Mouse (Mus musculus): Measurements from ENCODE around the gene Fbxo27. TPM values are rescaled to one million over a fixed set of nuclear protein-coding genes. Genes with fewer than 3 reads are reported as not detected.

Gene Fbxo27
- polyA plus RNA-seq, 1 experiment from 2014 or later = 1.7 TPM

- ATAC-seq (ENCODE audit: low FRiP score, low TSS enrichment) (peak; percentile 97), DNase-seq (ENCODE audit: low spot score) (peak; percentile 95)
- Histone ChIP-seq H3K9me3 (ENCODE audit: control insufficient read depth, low read length) (no peaks in the 10 kb centered on the region), H3K4me2 (replicated peaks; ENCODE audit: low read depth) (peak within 1 kb of the TSS; percentile 86), H3K27me3 (ENCODE audit: control insufficient read depth, insufficient read depth, low read length) (no peaks in the 10 kb centered on the region), H3K4me1 (replicated peaks; ENCODE audit: control insufficient read depth, insufficient read depth) (no peaks in the 10 kb centered on the region), H3K36me3 (ENCODE audit: control insufficient read depth, insufficient read depth, low read length) (no peaks in the 10 kb centered on the region; the same call in 1 of the 2 replicates), H3K4me3 (ENCODE audit: low read depth, low read length) (peak within 1 kb of the TSS; percentile 63), H3K27ac (replicated peaks) (peak within 1 kb of the TSS; percentile 85), H3K9ac (ENCODE audit: low read length) (peak within 1 kb of the TSS; percentile 70)
- TF ChIP-seq CTCF (IDR thresholded peaks at IDR 0.05; ENCODE audit: low read depth) (peak; percentile 96), EP300 (optimal IDR thresholded peaks at IDR 0.05) (no peak)
- WGBS = under 1% methylated on average over 39 of the region's 39 CpGs
These were observed 49.2 kb downstream of the Fbxo27 start, which contains the start of the genes Mrps12 and Sars2 for GRCm38 (mm10) chr7:28741709-28742438. Gene Mrps12, minus strand, starts transcription at chr7:28741820. Gene Sars2, plus strand, starts transcription at chr7:28741992.

Other genes with a start within 250 kb of the Fbxo27 start
- 0.96 and 1.3 TPM in 2 replicates for gene Lrfn1, start 240.9 kb upstream of the Fbxo27 start, polyA plus RNA-seq (2015; fragmentation: Nextera tagmentation; extraction: Ambion mirVana)
- not detected in 2 replicates for gene Ifnl2, start 182.4 kb upstream of the Fbxo27 start, polyA plus RNA-seq (2015; fragmentation: Nextera tagmentation; extraction: Ambion mirVana)
- not detected in 2 replicates for gene Ifnl3, start 170.0 kb upstream of the Fbxo27 start, polyA plus RNA-seq (2015; fragmentation: Nextera tagmentation; extraction: Ambion mirVana)
- gene Sycn, start 152.0 kb upstream of the Fbxo27 start, polyA plus RNA-seq (2015; fragmentation: Nextera tagmentation; extraction: Ambion mirVana) = 87.1 and 87.6 TPM in 2 replicates
- 20.1 and 27.2 TPM in 2 replicates for gene Nccrp1, start 145.6 kb upstream of the Fbxo27 start, polyA plus RNA-seq (2015; fragmentation: Nextera tagmentation; extraction: Ambion mirVana)
- gene Samd4b, start 94.7 kb upstream of the Fbxo27 start, polyA plus RNA-seq (2015; fragmentation: Nextera tagmentation; extraction: Ambion mirVana) = 9.8 and 12.0 TPM in 2 replicates
- gene Pak4, start 94.7 kb upstream of the Fbxo27 start, polyA plus RNA-seq (2015; fragmentation: Nextera tagmentation; extraction: Ambion mirVana) = 33.9 and 34.1 TPM in 2 replicates
- gene Acp7, start 61.5 kb upstream of the Fbxo27 start, polyA plus RNA-seq (2015; fragmentation: Nextera tagmentation; extraction: Ambion mirVana) = 10.9 and 12.4 TPM in 2 replicates
- gene Fbxo17, start 24.0 kb downstream of the Fbxo27 start, polyA plus RNA-seq (2015; fragmentation: Nextera tagmentation; extraction: Ambion mirVana) = 5.6 and 6.1 TPM in 2 replicates
- 113 and 118 TPM in 2 replicates for gene Mrps12, start 49.0 kb downstream of the Fbxo27 start, polyA plus RNA-seq (2015; fragmentation: Nextera tagmentation; extraction: Ambion mirVana)
- gene Sars2, start 49.1 kb downstream of the Fbxo27 start, polyA plus RNA-seq (2015; fragmentation: Nextera tagmentation; extraction: Ambion mirVana) = 11.4 and 12.3 TPM in 2 replicates
- not detected in 2 replicates for gene Ccer2, start 63.3 kb downstream of the Fbxo27 start, polyA plus RNA-seq (2015; fragmentation: Nextera tagmentation; extraction: Ambion mirVana)
- 35.3 and 39.3 TPM in 2 replicates for gene Sirt2, start 73.9 kb downstream of the Fbxo27 start, polyA plus RNA-seq (2015; fragmentation: Nextera tagmentation; extraction: Ambion mirVana)
- 31.2 and 33.0 TPM in 2 replicates for gene Nfkbib, start 74.7 kb downstream of the Fbxo27 start, polyA plus RNA-seq (2015; fragmentation: Nextera tagmentation; extraction: Ambion mirVana)
- 2.1 and 2.6 TPM in 2 replicates for gene Rinl, start 96.1 kb downstream of the Fbxo27 start, polyA plus RNA-seq (2015; fragmentation: Nextera tagmentation; extraction: Ambion mirVana)
- 153 and 156 TPM in 2 replicates for gene Hnrnpl, start 115.7 kb downstream of the Fbxo27 start, polyA plus RNA-seq (2015; fragmentation: Nextera tagmentation; extraction: Ambion mirVana)
- 426 and 435 TPM in 2 replicates for gene Ech1, start 132.4 kb downstream of the Fbxo27 start, polyA plus RNA-seq (2015; fragmentation: Nextera tagmentation; extraction: Ambion mirVana)
- gene Lgals4, start 141.0 kb downstream of the Fbxo27 start, polyA plus RNA-seq (2015; fragmentation: Nextera tagmentation; extraction: Ambion mirVana) = 469 and 489 TPM in 2 replicates
- 296 and 301 TPM in 2 replicates for gene Lgals7, start 171.0 kb downstream of the Fbxo27 start, polyA plus RNA-seq (2015; fragmentation: Nextera tagmentation; extraction: Ambion mirVana)
- 1.9 and 2.3 TPM in 2 replicates for gene Capn12, start 188.6 kb downstream of the Fbxo27 start, polyA plus RNA-seq (2015; fragmentation: Nextera tagmentation; extraction: Ambion mirVana)

Data from stomach, postnatal 0 days (tissue).